1 mouse cellular context compared by ENCODE assay signal in the genomic region with DNA sequence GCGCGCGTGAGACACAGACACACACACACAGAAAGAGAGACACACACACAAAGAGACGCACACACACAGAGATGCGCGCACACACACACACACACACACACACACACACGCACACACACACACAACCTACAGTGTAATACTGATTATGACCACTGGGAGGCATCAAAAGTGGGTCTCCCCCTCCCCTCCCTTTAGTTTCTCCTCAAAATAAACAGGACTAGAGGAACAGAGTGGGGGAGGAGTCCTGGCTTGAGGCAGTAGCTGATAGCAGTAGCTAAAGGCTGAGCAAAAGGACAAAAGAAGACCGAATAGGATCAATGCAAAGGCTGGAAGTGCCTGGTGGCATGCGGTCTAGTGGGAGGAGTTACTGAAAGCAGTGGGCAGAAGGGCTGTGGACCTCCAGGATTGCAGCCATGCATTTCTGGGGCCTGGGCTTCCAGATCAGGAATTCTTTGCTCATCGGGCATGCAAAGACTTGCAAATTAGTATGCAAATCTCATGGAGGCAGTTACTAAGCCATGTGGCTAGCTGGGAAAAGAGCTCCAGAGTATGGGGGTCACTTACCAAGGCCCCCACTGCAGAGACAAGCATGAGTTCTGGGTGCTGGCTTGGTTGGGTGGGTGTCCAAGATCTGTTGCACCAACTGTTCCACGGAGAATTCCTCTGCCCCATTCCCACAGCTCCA.
A peak's percentile ranks its signal among the peaks of the same experiment; 100 is the strongest.
TF ChIP-seq lines count a peak whose summit lies in the region.

No protein-coding gene starts in this region.

TF ChIP-seq in CH12.LX, 34 proteins besides CTCF, POLR2A, EP300 and RAD21:
- TF ChIP-seq PAX5 (IDR thresholded peaks at IDR 0.05; ENCODE audit: low read length) (no peak), MAZ (IDR thresholded peaks at IDR 0.05; ENCODE audit: low read depth, low read length) (peak; percentile 63; the same call in 1 of the 2 replicates), E2F4 (IDR thresholded peaks at IDR 0.05; ENCODE audit: insufficient replicate concordance, low read depth, low read length) (no peak), HCFC1 (IDR thresholded peaks at IDR 0.05; ENCODE audit: low read depth, low read length) (no peak), TBP (conservative IDR thresholded peaks at IDR 0.05; ENCODE audit: low read depth, low read length) (no peak), SIN3A (IDR thresholded peaks at IDR 0.05; ENCODE audit: low read length) (no peak), MAFK (IDR thresholded peaks at IDR 0.05; ENCODE audit: insufficient replicate concordance, low read length) (no peak), SMC3 (IDR thresholded peaks at IDR 0.05; ENCODE audit: low read depth, low read length) (peak; percentile 73)
